31 mouse cellular contexts compared by ENCODE assay signal in genomic region chr4:127452081-127452480, GRCm38 (mm10).
"Had no signal": no experiment of that assay in that cellular context is flagged by ENCODE, and none has a peak within 500 bp of the region (broad histone marks: within the 10 kb centered on the region; RNA-seq: fewer than 3 reads in every experiment).

No protein-coding gene starts in this region.

- H3K27ac ChIP-seq: limb, embryonic 10.5 days; limb, embryonic 12.5 days; limb, embryonic 13.5 days; limb, embryonic 15.5 days; liver, embryonic 12.5 days; liver, embryonic 13.5 days; liver, embryonic 14.5 days; liver, embryonic 15.5 days; lung, embryonic 15.5 days; macrophage; midbrain, embryonic 10.5 days; midbrain, embryonic 12.5 days; midbrain, embryonic 13.5 days; midbrain, embryonic 15.5 days; neural tube, embryonic 12.5 days had no signal

- H3K4me1 ChIP-seq: limb, embryonic 10.5 days; limb, embryonic 12.5 days; limb, embryonic 13.5 days; limb, embryonic 15.5 days; liver, embryonic 12.5 days; liver, embryonic 13.5 days; liver, embryonic 15.5 days; lung, embryonic 15.5 days; megakaryocyte, embryonic 14.5 days; midbrain, embryonic 12.5 days; midbrain, embryonic 13.5 days; midbrain, embryonic 15.5 days; neural tube, embryonic 12.5 days had no signal

- H3K4me3 ChIP-seq: limb, embryonic 10.5 days; limb, embryonic 12.5 days; limb, embryonic 13.5 days; limb, embryonic 15.5 days; liver, embryonic 12.5 days; liver, embryonic 13.5 days; liver, embryonic 15.5 days; lung, embryonic 15.5 days; megakaryocyte, embryonic 14.5 days; midbrain, embryonic 10.5 days; midbrain, embryonic 12.5 days; midbrain, embryonic 13.5 days; midbrain, embryonic 15.5 days; myocyte; neural tube, embryonic 12.5 days had no signal

- H3K9me3 ChIP-seq: limb, embryonic 10.5 days; limb, embryonic 15.5 days; liver, embryonic 15.5 days; lung, embryonic 15.5 days; midbrain, embryonic 12.5 days; midbrain, embryonic 13.5 days; midbrain, embryonic 15.5 days had no signal

- DNase-seq: left cerebral cortex, postnatal 4 days; liver; liver, embryonic 13.5 days; liver, postnatal 0 days; lung, adult 18-20 months; lung, adult 2 months; lung, embryonic 14.5 days; lung, postnatal 10 days; lung, postnatal 14 days; lung, postnatal 36 days; lung, postnatal 4 days; midbrain, embryonic 14.5 days had no signal

- ATAC-seq: liver, embryonic 12.5 days; liver, postnatal 0 days; lung, postnatal 0 days; midbrain, embryonic 13.5 days; midbrain, embryonic 15.5 days; midbrain, embryonic 16.5 days had no signal

- H3K4me2 ChIP-seq: limb, embryonic 12.5 days; limb, embryonic 13.5 days; limb, embryonic 15.5 days; liver, embryonic 12.5 days; liver, embryonic 13.5 days; liver, embryonic 15.5 days; lung, embryonic 14.5 days; lung, embryonic 15.5 days; midbrain, embryonic 11.5 days; midbrain, embryonic 12.5 days; midbrain, embryonic 13.5 days; midbrain, embryonic 15.5 days; neural tube, embryonic 12.5 days had no signal

- H3K36me3 ChIP-seq: limb, embryonic 10.5 days; limb, embryonic 12.5 days; limb, embryonic 13.5 days; limb, embryonic 15.5 days; liver, embryonic 12.5 days; liver, embryonic 13.5 days; liver, embryonic 15.5 days; lung, embryonic 15.5 days; midbrain, embryonic 10.5 days; midbrain, embryonic 12.5 days; midbrain, embryonic 13.5 days; midbrain, embryonic 15.5 days; neural tube, embryonic 12.5 days had no signal

- H3K9ac ChIP-seq: limb, embryonic 12.5 days; limb, embryonic 13.5 days; limb, embryonic 15.5 days; liver, embryonic 12.5 days; liver, embryonic 13.5 days; liver, embryonic 14.5 days; liver, embryonic 15.5 days; liver, postnatal 0 days; lung, embryonic 14.5 days; lung, embryonic 15.5 days; midbrain, embryonic 12.5 days; midbrain, embryonic 13.5 days; midbrain, embryonic 15.5 days; neural tube, embryonic 12.5 days had no signal

- H3K27me3 ChIP-seq: limb, embryonic 12.5 days; limb, embryonic 13.5 days; limb, embryonic 15.5 days; liver, embryonic 12.5 days; liver, embryonic 13.5 days; liver, embryonic 15.5 days; lung, embryonic 15.5 days; megakaryocyte, embryonic 14.5 days; midbrain, embryonic 12.5 days; midbrain, embryonic 13.5 days; midbrain, embryonic 15.5 days; neural tube, embryonic 12.5 days had no signal
